ENCODE assay signal across 11 mouse cellular contexts in the genomic region with DNA sequence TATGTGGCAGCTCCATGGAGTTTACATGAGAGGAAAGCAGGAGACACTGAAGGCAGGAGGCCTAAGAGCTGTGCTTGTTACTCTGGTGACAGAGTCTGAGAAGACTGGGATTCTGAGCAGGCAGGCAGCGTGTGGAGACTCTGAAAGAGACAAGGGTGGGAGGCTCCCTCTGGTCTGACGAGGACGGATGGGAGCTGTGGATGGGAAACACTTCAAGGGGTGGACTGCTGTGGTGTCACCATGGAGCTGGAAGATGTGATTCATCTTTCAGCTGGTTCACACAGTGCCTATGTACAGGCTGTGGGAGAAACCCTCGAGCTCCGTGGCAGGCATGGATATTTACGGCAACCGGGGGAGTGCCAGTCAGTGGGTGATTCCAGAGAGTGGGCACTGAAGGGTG. TPM values are rescaled to one million over a fixed set of nuclear protein-coding genes. Genes with fewer than 3 reads are reported as not detected.
DNase-seq lines count a peak whose midpoint lies in the region; ATAC-seq lines count a peak whose summit lies in the region.
"Had no signal": no experiment of that assay in that cellular context is flagged by ENCODE, and none has a peak within 500 bp of the region (broad histone marks: within the 10 kb centered on the region; RNA-seq: fewer than 3 reads in every experiment).

No protein-coding gene starts in this region.

- H3K27me3 ChIP-seq in heart, embryonic 10.5 days (ENCODE audit: insufficient read depth, poor library complexity, severe bottlenecking) = no peaks in the 10 kb centered on the region

- WGBS in heart, embryonic 10.5 days = 54% methylated on average over 7 of the region's 7 CpGs

- peak; percentile 13 for DNase-seq in left cerebral cortex, adult 11 months (ENCODE audit: low spot score)
- no peak for DNase-seq in left cerebral cortex, postnatal 4 days
- DNase-seq in frontal cortex, postnatal 10 days (ENCODE audit: low spot score in 2 of 2) = peak; percentile 29 to 42
- DNase-seq in left cerebral cortex, postnatal 36 days (ENCODE audit: low spot score in 2 of 2) = peak; percentile 61 to 66
- peak; percentile 48 to 58 for DNase-seq in right cerebral cortex, postnatal 10 days (ENCODE audit: low spot score in 2 of 2)
- no peak for DNase-seq in heart, embryonic 10.5 days (ENCODE audit: low spot score)
- no peak for DNase-seq in gastrocnemius, postnatal 4 days (ENCODE audit: low spot score in 2 of 2)
- DNase-seq: lung, postnatal 36 days had no signal

- no peak overlapping the region for H3K27ac ChIP-seq in heart, embryonic 10.5 days
- H3K27ac ChIP-seq: stomach, postnatal 0 days had no signal

- no peaks in the 10 kb centered on the region for H3K9me3 ChIP-seq in heart, embryonic 10.5 days

- no peak overlapping the region for H3K4me3 ChIP-seq in heart, embryonic 10.5 days
- H3K4me3 ChIP-seq: erythroblast, embryonic 14.5 days had no signal

- peaks cover 8% of the 10 kb centered on the region; the same call in 1 of the 2 replicates for H3K4me1 ChIP-seq in heart, embryonic 10.5 days

- ATAC-seq in granulocyte monocyte progenitor cell, adult 5-6 weeks (replicated peaks; ENCODE audit: poor library complexity, severe bottlenecking) = no peak

- no peaks in the 10 kb centered on the region for H3K36me3 ChIP-seq in heart, embryonic 10.5 days

- intact Hi-C loops in left cerebral cortex, postnatal 4 days (cut with DNase I) = no loop called here
- intact Hi-C loops in left cerebral cortex, postnatal 36 days (cut with DNase I) = loop anchor here (5.0 kb wide), 1 partner anchor 42 kb away; no protein-coding TSS in a partner anchor

RNA-seq across cellular contexts. Expression of gene Ptpdc1, which starts 30.9 kb away (rescaled TPM):
- total RNA-seq in left cerebral cortex, postnatal 4 days (2021) = 10 to 100 TPM; 21.9 to 23.2 TPM
- 10 to 100 TPM; 23.5 to 28.9 TPM for total RNA-seq in left cerebral cortex, postnatal 36 days (2021)
- polyA plus RNA-seq in heart, embryonic 10.5 days (2016; fragmentation: Nextera tagmentation; extraction: Ambion mirVana) = 5.1 and 7.0 TPM in 2 replicates
- total RNA-seq in gastrocnemius, postnatal 4 days (2021) = 10 to 100 TPM; 12.6 to 14.6 TPM
- total RNA-seq in granulocyte monocyte progenitor cell, adult 5-6 weeks (2014; fragmentation: Nextera tagmentation) = 3.2 TPM in 1 of 2 replicates, not detected in the other
- 0.82 and 1.1 TPM in 2 replicates for total RNA-seq in granulocyte monocyte progenitor cell, adult 5-6 weeks (2017)
- polyA plus RNA-seq: erythroblast, embryonic 14.5 days had no signal

Comparison
In these comparisons a context has a peak if more than half of its experiments do, and no peak if none do; other contexts are left out.
1. DNase-seq: peak in left cerebral cortex, adult 11 months (single experiment), frontal cortex, postnatal 10 days (2 of 2), left cerebral cortex, postnatal 36 days (2 of 2) and right cerebral cortex, postnatal 10 days (2 of 2); none in left cerebral cortex, postnatal 4 days (single experiment), heart, embryonic 10.5 days (single experiment) and gastrocnemius, postnatal 4 days (0 of 2).